Mouse (Mus musculus): ENCODE data around the gene Arl15. TPM values are rescaled to one million over a fixed set of nuclear protein-coding genes. Genes with fewer than 3 reads are reported as not detected.

The Arl15 gene
- polyA plus RNA-seq, 1 experiment from 2014 or later: 4.9 TPM

DNA sequence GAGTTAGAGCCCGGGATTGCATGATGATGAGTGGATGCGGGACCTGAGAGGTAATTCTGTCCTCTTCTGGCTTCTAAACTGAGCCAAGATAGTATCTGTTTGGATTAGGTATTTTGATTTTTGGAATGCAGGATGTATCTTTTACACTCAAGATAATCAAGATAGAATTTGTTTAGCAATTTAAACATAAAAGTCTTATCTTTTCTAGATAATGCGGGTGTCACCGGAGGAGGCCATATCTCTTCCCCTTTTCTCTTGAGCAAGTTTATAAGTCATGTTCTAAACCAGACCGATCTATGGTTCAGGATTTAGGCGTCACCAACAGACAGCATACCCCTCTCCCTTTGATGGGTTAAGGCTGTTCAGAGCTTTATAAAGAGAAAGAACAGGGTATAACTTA lies 3.1 kb downstream of the Arl15 start:
- no peak overlapping the region for H3K27ac ChIP-seq (ENCODE audit: low read depth, low read length)
- no peak overlapping the region for H3K4me3 ChIP-seq (ENCODE audit: low read depth, low read length)
- WGBS: 63% methylated on average over 6 of the region's 6 CpGs
- no peaks in the 10 kb centered on the region for H3K36me3 ChIP-seq (ENCODE audit: control insufficient read depth, insufficient read depth)
- H3K9ac ChIP-seq (ENCODE audit: low read depth, low read length): no peak overlapping the region
- no peak for TF ChIP-seq CTCF (IDR thresholded peaks at IDR 0.05; ENCODE audit: low read depth)
- no peaks in the 10 kb centered on the region for H3K27me3 ChIP-seq (replicated peaks; ENCODE audit: control insufficient read depth, insufficient read depth, low read length)
- ATAC-seq: no peak
- H3K4me2 ChIP-seq (replicated peaks; ENCODE audit: low read depth): no peak overlapping the region
- H3K4me1 ChIP-seq (replicated peaks; ENCODE audit: control insufficient read depth, insufficient read depth, low read length): no peaks in the 10 kb centered on the region
- no peaks in the 10 kb centered on the region for H3K9me3 ChIP-seq (ENCODE audit: control insufficient read depth)

DNA sequence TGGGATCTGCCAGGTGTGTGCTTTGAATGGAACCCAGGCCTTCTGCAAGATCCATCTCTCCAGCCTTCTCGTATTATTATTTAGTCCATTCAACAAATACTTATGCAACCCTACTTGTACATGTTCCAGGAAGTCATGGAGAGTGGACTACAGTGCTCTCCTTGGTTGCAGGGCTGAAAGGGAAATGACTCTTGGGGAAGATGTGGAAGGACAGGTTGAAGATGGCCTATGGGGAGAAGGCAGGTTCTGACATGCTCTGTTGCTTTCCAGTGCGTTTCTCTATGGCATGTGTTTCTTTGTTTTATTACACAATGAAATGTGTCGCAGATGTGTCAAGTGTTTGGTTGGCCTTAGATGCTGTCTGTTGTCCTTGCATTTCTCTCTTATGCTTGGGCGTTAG lies 5.1 kb downstream of the Arl15 start:
- Histone ChIP-seq H3K9ac (ENCODE audit: low read depth, low read length) (no peak overlapping the region), H3K4me3 (ENCODE audit: low read depth, low read length) (no peak overlapping the region), H3K9me3 (ENCODE audit: control insufficient read depth) (no peaks in the 10 kb centered on the region), H3K4me1 (replicated peaks; ENCODE audit: control insufficient read depth, insufficient read depth, low read length) (no peaks in the 10 kb centered on the region), H3K27ac (ENCODE audit: low read depth, low read length) (no peak overlapping the region), H3K4me2 (replicated peaks; ENCODE audit: low read depth) (no peak overlapping the region), H3K27me3 (replicated peaks; ENCODE audit: control insufficient read depth, insufficient read depth, low read length) (no peaks in the 10 kb centered on the region), H3K36me3 (ENCODE audit: control insufficient read depth, insufficient read depth) (no peaks in the 10 kb centered on the region)
- no peak for ATAC-seq
- no peak for TF ChIP-seq CTCF (IDR thresholded peaks at IDR 0.05; ENCODE audit: low read depth)
- 92% methylated on average over 4 of the region's 4 CpGs for WGBS

DNA sequence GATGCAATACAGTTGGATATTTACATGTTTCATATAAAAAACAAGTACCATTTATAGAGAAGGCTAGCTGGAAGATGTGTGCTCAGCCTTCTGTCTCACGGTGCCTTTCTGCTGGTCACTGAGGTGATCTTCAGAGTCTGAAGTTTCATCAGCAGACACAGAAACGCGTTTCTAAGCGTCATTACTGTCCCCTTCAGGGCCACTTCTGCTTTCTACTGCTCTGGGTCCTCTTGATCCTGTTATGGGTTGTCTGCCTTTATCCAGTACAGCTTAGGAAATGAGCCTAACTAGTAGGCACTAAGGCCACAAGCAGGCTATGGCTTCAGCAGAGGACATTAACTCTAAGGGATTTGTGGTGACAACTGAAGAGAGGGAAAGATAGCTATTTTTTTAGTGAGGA lies 5.9 kb downstream of the Arl15 start:
- TF ChIP-seq CTCF (IDR thresholded peaks at IDR 0.05; ENCODE audit: low read depth): no peak
- H3K4me2 ChIP-seq (replicated peaks; ENCODE audit: low read depth): no peak overlapping the region
- 96% methylated on average over 4 of the region's 4 CpGs for WGBS

DNA sequence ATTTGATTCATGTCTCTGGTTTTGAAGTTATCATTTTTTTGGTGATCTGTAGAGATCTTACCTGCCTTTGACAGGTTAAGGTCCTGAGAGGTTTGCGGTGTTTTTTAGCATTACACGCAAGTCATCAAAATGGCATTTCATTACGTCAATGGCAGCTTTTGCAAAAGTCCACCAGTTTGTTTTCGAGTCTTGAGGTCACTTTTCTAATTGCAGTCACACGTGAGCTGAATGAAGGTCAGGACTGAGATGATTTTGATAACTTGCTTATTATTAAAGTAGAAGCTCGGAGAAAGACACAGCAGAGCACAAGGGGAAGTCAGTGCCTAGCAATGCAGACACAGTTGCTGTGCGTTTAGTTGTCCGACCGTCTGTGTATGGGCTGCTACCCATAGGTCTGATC lies 8.3 kb downstream of the Arl15 start:
- H3K4me3 ChIP-seq (ENCODE audit: low read depth, low read length): no peak overlapping the region
- no peak overlapping the region for H3K27ac ChIP-seq (ENCODE audit: low read depth, low read length)
- no peak overlapping the region for H3K4me2 ChIP-seq (replicated peaks; ENCODE audit: low read depth)
- no peaks in the 10 kb centered on the region for H3K4me1 ChIP-seq (replicated peaks; ENCODE audit: control insufficient read depth, insufficient read depth, low read length)
- no peaks in the 10 kb centered on the region for H3K27me3 ChIP-seq (replicated peaks; ENCODE audit: control insufficient read depth, insufficient read depth, low read length)
- H3K9ac ChIP-seq (ENCODE audit: low read depth, low read length): no peak overlapping the region
- ATAC-seq: no peak
- H3K36me3 ChIP-seq (ENCODE audit: control insufficient read depth, insufficient read depth): no peaks in the 10 kb centered on the region
- WGBS: 85% methylated on average over 9 of the region's 9 CpGs
- H3K9me3 ChIP-seq (ENCODE audit: control insufficient read depth): no peaks in the 10 kb centered on the region
- no peak for TF ChIP-seq CTCF (IDR thresholded peaks at IDR 0.05; ENCODE audit: low read depth)

More for the DNA sequence above, 5.9 kb downstream of the Arl15 start:
- ATAC-seq: no peak
- Histone ChIP-seq H3K27ac (ENCODE audit: low read depth, low read length) (no peak overlapping the region), H3K27me3 (replicated peaks; ENCODE audit: control insufficient read depth, insufficient read depth, low read length) (no peaks in the 10 kb centered on the region), H3K4me3 (ENCODE audit: low read depth, low read length) (no peak overlapping the region), H3K36me3 (ENCODE audit: control insufficient read depth, insufficient read depth) (no peaks in the 10 kb centered on the region), H3K9me3 (ENCODE audit: control insufficient read depth) (no peaks in the 10 kb centered on the region), H3K9ac (ENCODE audit: low read depth, low read length) (no peak overlapping the region), H3K4me1 (replicated peaks; ENCODE audit: control insufficient read depth, insufficient read depth, low read length) (no peaks in the 10 kb centered on the region)

DNA sequence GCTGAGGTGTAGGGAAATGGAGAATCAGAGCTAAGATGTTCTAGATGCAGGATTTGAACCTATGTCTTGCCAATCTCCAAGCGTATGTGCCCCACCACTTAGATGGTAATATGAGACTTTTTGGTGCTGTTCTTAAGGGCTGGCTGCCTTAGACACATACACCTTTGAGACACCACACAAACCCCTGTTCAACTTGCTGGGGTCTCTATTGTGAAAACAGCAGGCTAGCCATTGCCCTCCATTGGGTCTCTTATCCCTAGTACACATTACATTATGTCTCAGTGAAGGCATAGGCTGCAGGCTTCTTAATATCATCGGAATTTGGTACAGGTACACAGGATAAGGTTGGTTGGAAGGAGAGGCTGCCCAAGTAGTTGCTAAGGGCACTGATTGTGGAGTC lies 16.8 kb downstream of the Arl15 start:
- no peak for ATAC-seq
- Histone ChIP-seq H3K4me2 (replicated peaks; ENCODE audit: low read depth) (no peak overlapping the region), H3K27me3 (replicated peaks; ENCODE audit: control insufficient read depth, insufficient read depth, low read length) (no peaks in the 10 kb centered on the region), H3K9me3 (ENCODE audit: control insufficient read depth) (no peaks in the 10 kb centered on the region), H3K36me3 (ENCODE audit: control insufficient read depth, insufficient read depth) (no peaks in the 10 kb centered on the region), H3K4me3 (ENCODE audit: low read depth, low read length) (no peak overlapping the region), H3K4me1 (replicated peaks; ENCODE audit: control insufficient read depth, insufficient read depth, low read length) (no peaks in the 10 kb centered on the region), H3K27ac (ENCODE audit: low read depth, low read length) (no peak overlapping the region), H3K9ac (ENCODE audit: low read depth, low read length) (no peak overlapping the region)
- TF ChIP-seq CTCF (IDR thresholded peaks at IDR 0.05; ENCODE audit: low read depth): no peak
- 96% methylated on average over 2 of the region's 2 CpGs for WGBS

DNA sequence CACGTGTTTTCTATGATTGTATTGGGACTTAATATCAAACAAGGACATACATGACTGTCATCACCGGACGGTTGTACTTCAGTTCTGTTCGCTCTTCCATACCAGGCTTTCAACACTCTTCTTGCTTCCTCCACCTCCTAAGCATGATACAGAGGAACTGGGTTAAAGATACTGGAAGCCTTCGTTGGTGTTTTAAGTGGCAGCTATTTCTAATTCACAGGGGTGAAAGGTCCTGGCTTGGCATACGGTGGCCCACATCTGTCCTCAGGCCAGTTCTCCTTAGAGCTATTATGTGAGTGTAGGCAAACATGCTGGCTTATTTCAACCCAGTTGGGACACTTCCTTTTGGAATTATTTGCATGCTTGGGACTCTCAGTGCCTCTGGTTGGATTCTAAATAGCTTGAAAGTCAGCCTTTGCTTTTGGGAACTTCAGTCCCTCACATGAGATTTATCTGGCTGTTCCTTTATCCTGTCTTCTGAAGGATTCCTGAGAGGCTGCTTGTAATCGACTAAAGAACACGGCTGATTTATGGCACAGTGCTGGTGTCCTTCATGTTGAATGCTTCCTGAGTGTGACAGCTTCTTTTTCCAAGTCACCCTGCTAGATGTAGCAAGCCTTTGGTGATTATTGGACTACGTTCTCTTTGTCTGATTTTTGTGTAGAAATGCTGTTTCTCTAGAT lies 17.7 kb downstream of the Arl15 start:
- Histone ChIP-seq H3K4me1 (replicated peaks; ENCODE audit: control insufficient read depth, insufficient read depth, low read length) (0 out of 2 replicates have a peak, but pooled peaks cover 3% of the 10 kb centered on the region), H3K36me3 (ENCODE audit: control insufficient read depth, insufficient read depth) (no peaks in the 10 kb centered on the region), H3K4me2 (replicated peaks; ENCODE audit: low read depth) (no peak overlapping the region), H3K27ac (ENCODE audit: low read depth, low read length) (no peak overlapping the region), H3K27me3 (replicated peaks; ENCODE audit: control insufficient read depth, insufficient read depth, low read length) (no peaks in the 10 kb centered on the region), H3K9ac (ENCODE audit: low read depth, low read length) (no peak overlapping the region), H3K4me3 (ENCODE audit: low read depth, low read length) (no peak overlapping the region), H3K9me3 (ENCODE audit: control insufficient read depth) (no peaks in the 10 kb centered on the region)
- no peak for TF ChIP-seq CTCF (IDR thresholded peaks at IDR 0.05; ENCODE audit: low read depth)
- ATAC-seq: no peak
- WGBS: 61% methylated on average over 9 of the region's 9 CpGs

All from intestine, postnatal 0 days (tissue).